Mouse (Mus musculus) naive thymus-derived CD4-positive, alpha-beta T cell, adult 2 months (primary cell): ENCODE results near the gene Mettl18.
"Not testable (repeated sequence)": the region's sequence is repeated elsewhere in the genome, so short reads cannot be mapped to it uniquely, and the experiment has no call there.

Experiments
- DNase-seq: peaks from one replicate; pipeline ENCODE4 v3.0.0-alpha.2; 2011; ENCODE audit warnings: low read depth

Gene Mettl18

DNA sequence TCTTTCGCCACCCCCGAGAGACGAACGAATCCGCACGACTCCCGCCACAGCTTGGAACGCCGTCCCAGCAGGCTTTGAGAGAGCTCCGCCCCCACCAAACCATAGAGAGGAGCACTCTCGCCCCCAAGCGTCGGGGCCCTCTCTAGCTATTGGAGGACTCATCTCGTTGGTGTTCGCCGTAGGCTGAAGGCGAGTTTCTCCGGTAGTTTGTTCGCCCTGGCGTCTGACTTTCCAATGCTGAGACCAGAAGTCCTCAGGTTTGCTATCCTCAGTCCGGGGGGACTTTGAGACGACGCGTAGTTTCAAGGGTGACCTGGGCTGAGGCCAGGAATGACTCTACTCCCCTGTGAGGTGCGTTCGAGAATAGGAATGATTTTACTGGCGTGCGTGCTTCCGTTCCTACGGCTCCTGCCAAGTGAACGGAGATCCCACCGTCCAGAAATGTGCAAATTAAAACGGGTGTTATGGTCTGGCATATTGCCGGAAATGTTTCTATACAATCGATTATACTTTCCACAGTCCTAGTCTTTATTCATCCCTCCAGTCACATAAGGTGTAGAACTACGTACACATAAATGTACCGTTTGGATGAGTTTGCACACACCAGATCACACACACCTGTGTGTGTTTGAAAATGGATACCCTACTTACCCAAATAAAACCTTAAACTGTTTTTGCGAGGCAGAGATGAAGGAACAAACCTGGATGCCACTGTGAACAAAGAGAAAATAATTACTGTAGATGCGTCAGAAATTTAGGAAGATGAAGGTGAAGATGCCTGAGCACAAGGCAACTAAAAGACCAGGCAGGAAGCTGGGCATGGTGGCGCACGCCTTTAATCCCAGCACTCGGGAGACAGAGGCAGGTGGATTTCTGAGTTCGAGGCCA lies at the start of gene Mettl18, which contains the start of gene BC055324:
TSS of gene Mettl18 (plus strand) at position 169 of the 888 bp plus-strand sequence.
TSS of gene BC055324 (minus strand) at position 76 of the 888 bp plus-strand sequence.
- peak; percentile 96 for DNase-seq

DNA sequence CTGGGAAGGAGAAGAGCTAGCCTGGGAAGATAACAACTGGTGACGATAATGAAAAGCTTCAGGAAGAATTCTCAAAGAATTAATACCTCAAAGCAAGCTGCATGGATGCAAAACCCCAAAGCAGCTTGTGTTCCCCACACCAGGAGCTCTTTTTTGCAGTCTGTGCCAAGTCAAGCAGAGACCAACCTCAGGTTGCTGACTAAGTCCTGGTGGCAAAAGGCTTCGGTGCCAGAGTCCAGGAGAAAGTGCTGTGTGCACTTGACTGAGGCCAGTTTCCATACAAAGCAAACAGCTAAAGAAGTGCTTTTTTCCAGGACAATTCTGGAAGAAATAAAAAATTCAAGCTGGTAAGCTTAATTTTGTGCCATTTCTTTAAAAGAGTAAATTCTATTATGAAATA lies 41.3 kb upstream of the Mettl18 start:
- DNase-seq, result no peak

DNA sequence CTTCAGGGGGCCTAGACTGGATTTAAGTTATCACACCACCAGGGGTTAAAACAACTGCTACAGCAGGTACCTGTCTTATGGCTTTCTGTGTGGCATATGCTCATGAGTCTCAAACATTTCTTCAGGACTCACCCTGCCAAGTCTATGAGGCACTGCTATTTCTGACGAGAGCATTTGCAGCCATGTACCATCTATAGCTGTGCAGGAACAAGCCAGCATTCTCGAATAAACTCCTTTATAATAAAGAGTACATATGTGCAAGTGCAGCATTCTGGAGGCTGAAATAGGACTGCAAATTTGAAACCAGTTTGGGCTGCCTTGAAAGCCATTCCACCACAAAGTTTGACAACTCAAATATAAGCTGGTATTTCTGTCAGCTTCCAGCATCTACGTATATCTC lies 36.7 kb upstream of the Mettl18 start:
- no peak for DNase-seq

DNA sequence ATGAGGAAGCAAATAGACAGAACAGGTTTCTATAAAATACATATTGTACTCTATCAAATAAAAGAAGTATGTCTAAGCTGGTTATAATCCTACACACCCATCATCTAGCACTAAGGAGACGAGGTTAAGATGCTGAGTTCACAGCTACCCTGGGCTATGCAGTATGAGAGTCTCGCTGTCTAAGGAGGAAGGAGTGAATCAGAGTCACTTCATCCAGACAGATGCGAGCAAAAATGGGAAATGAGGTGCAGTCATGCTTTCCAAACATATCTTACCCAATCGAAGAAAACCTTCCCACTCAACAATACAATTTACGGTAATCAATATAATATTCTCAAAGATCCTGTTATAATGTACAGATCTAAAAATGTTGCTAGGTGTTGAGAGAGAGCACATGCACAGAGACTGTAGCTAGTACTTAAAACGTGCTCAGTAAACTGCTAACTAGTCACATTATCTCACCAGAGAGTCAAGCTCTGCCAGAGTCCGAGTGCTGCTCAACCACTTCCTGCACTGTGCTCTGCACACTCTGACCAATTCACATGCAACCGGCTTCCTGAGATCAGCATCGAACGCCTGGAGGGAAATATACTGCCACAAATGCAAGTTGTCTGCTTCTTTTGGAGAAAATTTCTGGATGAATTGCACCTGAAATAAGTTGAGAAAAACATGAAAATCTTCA lies 30.5 kb upstream of the Mettl18 start:
- no peak for DNase-seq

DNA sequence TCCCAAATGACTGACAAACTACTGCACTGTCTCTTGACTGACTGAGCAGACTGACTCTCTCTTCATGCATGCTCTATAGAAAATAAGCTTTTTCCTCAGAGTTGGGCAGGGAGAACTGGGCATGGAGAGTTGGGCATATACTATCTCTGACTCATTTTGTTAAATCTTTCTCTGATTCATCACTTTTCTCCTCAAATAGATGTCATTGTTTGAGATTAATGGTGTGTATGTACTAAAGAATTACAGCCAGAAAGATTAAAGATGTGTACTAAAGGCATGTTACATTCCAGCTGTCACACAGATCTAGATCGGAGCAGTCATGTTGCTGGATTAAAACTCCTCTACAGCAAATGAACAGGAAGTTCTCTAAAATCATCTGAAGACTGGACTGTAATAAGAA lies 20.2 kb upstream of the Mettl18 start:
- DNase-seq, result no peak

DNA sequence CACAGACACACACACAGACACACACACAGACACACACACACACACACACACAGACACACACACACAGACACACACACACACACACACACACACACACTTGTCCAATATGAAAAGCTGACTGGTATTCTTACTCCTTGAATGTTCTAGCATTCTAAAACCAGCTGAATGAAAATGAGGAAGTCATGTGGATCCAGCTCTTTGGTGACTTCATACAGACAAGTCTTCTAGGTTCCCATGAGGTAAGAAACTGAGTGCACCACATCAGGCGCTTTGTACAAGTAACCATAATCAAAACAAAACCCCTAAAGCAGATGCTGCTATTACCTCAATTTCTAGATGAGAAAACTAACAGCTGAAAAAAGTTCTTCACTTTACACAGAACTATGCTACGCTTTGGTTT lies 19.6 kb upstream of the Mettl18 start:
- DNase-seq, result no peak

DNA sequence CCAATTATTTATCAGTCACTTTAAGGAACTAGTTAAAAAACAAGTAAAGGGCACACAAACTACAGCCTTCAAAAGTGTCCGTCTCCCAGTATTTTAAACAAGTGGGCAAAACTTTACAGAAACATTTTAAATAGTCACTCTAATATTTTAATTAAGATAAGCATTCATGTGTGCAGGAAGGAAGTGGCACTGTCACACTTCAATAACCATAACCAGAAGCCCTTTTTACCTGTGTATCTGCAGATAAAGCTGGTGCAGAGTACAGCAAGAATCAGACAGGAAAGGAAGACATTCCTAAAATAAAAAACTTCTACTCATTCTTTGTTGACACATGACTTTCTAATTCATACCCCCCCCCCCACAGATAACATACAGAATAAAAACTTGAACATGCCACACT lies 18.2 kb upstream of the Mettl18 start:
- no peak for DNase-seq

DNA sequence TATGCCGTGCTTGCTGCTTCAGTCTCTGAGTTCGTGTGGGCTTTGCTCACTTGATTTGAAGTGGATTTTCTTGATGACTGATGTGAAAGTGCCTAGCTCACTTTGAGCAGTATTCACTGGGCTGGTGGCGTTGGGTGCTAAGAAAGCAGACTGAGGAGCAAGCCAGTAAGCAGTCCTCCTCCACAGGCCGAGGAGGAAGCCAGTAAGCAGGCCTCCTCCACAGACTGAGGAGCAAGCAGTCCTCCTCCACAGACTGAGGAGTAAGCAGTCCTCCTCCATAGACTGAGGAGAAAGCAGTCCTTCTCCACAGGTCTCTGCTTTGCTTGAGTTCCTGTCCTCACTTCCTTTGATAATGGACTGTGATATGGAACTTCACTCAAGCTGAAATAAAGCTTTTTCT lies 2.3 kb upstream of the Mettl18 start:
- no peak for DNase-seq

DNA sequence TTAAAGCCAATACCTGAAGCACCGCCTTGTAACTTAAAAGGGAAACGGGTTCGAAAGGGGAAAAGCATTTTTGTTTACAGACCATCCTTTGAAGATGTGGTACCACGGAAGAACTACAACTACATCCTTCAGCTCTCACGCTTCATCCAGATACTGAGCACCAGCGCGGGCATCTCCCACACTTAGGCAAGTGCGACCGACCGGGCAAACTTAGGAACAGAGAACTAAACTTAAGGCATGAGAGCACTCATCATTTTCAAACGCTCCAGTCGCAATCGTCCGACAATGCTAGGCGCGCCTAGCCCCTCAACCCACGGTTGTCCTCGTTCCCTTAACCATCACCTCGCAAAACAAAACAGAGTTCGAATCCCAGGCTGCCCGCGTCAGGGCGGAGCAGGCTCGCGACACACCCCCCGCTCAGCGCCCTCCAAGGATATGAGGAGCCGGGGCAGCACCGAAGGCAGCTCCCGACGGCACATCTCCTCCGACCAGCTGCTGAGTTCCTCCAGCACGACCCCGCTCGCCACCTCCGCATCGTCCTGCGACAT lies 442 bp upstream of the Mettl18 start:
- DNase-seq, result no peak

DNA sequence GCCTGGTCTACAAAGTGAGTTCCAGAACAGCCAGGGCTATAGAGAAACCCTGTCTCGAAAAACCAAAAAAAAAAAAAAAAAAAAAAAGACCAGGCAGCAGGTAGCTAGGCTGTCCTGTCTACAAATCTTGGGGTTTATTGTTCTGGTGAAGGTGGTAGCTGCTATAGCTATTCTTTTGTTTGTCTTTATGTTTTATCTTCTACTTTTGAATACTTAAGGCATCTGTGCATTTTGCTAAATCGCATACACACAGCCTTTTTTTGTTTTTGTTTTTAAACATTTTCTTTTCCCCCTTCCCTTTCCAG lies 872 bp downstream of the Mettl18 start:
- DNase-seq, result no peak

DNA sequence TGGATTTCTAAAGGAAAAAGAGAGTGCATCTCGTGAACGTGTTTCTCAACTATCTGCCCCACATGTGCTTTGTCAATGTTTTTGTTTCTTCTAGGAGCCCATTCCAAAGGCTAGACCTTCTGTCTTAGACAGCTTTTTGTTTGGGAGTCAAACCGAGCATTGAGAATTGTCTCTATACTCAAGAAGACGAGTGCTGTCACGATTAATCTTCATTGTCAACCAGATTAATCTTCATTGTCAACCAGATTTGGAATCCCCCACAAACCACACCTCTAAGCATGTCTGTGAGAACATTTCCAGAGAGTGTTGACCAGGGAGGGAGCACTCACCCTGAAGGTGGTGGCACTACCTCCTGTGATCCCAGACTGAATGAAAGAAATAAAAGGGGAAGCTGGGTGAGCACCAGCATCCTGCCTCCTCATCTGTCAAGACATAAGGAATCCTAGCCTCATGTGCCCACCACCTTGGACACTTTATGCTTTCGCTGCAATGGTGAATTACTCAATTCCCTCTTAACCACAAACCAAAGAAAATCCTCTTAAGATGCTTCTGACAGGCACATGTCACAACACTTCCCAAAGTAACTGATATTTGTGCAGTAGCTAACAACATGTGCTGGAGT lies 7.3 kb downstream of the Mettl18 start:
- DNase-seq, result no peak

DNA sequence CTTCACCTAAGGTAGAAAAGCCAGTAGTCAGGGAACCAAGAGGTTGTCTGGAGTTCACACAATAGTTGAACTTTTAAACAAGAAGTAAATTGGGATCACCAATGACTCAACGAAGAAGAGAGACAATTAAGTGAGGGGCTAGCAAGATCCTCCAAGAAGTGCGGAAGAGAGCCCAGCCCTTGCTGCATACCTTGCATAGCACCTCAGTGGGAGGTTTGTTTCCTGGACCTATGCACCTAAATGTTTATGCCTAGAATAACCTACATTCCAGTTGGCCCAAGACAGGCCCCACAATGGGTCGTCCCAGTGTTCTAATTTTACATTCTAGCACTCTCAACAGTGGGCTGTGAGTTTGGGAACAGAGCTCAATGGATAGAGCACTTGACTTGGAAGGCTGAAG lies 9.6 kb downstream of the Mettl18 start:
- DNase-seq, result no peak

DNA sequence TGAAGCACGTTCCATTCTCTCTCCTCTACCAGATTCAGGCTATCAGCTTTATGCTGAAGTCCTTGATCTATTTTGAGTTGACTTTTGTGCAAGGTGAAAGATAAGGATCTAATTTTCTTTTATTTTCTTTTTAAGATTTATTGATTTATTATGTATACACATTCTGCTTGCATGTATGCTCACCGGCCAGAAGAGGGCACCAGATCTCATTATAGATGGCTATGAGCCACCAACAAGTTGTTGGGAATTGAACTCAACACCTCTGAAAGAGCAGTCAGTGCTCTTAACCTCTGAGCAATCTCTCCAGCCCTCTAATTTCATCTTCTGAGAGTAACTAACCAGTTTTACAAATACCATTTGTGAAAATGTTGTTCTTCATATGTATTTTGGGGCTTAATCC lies 14.5 kb downstream of the Mettl18 start:
- peak; percentile 77 for DNase-seq

DNA sequence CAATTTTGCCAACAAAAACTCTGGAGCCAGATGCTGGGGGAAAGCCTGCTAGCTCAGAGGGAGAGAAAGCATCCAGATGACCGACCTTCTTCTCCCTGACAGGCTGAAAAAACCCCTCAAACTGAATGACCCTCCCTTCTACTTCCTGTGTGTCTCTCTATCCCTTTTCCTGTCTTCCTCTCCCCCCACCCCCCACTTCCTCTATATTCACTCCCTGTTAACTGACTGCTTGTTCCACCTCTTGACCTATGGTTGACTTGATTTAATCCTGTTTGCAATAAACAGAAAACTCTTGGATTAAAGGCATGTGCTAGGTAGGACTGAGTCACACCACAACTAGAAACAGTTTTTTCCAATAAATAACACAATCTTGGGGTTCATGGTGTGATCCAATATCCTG lies 19.9 kb downstream of the Mettl18 start:
- DNase-seq, result no peak

DNA sequence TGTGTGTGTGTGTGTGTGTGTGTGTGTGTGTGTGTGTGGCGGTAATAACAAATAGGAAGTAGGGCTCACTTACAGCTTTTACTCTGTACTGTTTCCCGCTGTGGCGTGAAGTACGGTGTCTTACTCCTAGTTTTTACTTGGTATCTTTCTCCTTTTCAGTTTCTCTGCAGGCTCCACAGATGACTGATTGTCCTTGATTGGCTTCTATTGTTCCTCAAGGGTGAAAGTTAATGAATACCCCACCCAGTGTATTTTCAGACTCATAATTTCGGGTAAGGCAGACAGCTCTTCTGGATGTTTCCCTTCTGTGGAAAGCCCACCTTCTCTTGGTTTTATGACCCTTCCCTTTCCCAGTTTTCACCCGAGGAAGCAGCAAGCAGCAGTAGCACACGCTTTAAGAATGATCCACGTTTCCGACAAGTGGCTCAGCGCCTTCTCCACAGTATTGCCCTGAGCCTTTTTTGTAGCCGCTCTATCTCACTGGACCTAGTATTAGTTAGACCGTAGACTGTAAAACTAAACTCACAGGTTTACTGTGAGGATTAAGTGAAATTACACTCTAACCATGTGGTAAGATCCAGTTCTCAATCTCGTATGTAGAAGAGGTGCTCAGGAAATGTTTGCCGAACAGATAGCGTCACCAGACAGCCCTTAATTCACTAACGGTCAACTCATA lies 23.7 kb downstream of the Mettl18 start:
- no peak for DNase-seq

DNA sequence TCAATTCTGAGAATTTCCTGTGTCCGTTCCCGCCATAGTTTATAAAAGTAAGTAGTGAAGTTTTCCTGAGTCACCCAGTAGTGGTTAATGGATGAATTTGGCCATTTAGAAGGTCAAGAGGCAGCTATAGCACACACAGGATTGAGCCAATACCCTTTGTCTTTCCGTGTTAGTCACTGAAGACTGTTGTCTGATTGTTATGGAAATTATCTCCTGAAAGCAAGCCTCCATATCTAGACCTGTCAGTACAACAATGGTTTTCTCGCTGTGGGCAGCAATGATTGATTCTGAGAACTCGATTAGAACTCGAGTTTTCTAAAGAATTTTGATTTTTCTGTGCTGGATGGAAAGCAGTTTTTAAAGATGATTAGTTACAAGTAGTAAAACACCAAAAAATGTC lies 25.1 kb downstream of the Mettl18 start:
- DNase-seq, result no peak

DNA sequence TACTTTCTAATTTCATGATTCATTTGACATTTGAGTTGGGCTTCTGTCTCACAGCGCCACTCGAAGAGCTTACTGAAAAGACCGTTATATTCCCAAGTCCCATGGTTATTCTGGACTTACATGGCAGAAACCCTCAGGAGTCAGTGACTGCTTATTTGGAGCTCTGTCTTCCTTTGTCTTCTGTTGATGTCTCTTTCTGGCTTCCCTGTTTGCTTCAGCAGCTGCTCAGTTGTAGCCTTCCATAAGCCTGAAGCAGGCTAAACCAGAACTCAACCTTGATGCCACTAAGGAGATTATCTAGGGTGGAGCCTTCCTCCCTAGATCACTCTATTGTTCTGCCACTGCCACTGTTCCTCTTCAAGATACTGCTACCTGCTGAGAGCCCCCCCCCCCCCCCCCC lies 26.1 kb downstream of the Mettl18 start:
- not testable (repeated sequence) for DNase-seq

DNA sequence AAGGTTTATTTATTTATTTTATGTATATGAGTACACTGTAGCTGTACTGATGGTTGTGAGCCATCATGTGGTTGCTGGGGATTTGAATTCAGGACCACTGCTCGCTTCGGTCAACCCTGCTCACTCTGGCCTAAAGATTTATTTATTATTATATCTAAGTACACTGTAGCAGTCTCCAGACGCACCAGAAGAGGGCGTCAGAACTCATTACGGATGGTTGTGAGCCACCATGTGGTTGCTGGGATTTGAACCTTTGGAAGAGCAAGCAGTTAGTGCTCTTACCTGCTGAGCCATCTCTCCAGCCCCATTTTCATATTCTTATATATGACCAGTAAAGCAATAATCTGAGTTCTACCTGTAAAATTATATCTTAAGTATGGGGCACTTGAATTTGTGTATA lies 27.4 kb downstream of the Mettl18 start:
- DNase-seq, result not testable (repeated sequence)

DNA sequence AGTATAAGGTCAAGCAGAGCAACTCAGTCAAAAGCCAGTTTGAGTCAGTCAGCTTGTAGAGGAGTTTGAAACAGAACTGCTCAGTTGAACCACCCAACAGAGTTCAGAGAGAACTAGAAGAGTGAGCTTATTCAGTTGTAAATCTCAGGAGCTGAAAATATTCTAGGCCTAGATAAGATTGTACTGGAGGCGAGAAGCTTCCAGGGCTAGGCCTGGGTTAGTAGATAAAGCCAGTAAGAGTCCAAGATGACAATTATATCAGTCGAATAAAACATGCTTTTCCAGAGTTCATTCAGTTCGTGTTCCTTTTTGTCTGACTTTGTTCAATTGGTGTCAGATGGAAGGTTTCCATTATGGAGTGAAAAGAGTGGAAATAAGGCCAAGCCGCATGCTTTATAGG lies 31.0 kb downstream of the Mettl18 start:
- DNase-seq, result no peak

DNA sequence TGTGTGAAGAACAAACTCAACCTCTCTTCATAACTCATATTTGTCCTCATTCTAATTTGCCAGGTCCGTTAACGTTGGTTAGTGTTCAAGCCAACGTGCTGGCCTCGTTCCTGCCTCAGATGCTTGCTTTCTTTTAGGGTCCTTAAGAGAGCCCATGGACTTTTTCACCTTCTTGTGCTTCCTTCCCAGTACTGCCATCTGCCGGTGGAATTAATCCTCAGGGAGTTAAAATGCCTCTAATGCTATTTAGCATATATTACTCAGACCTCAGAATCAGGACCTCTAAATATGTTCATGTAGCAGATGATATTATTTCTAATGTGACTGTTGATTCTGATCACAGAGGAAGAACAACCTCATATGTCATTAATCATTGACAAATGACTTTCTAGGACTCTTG lies 32.7 kb downstream of the Mettl18 start:
- peak; percentile 10 for DNase-seq

DNA sequence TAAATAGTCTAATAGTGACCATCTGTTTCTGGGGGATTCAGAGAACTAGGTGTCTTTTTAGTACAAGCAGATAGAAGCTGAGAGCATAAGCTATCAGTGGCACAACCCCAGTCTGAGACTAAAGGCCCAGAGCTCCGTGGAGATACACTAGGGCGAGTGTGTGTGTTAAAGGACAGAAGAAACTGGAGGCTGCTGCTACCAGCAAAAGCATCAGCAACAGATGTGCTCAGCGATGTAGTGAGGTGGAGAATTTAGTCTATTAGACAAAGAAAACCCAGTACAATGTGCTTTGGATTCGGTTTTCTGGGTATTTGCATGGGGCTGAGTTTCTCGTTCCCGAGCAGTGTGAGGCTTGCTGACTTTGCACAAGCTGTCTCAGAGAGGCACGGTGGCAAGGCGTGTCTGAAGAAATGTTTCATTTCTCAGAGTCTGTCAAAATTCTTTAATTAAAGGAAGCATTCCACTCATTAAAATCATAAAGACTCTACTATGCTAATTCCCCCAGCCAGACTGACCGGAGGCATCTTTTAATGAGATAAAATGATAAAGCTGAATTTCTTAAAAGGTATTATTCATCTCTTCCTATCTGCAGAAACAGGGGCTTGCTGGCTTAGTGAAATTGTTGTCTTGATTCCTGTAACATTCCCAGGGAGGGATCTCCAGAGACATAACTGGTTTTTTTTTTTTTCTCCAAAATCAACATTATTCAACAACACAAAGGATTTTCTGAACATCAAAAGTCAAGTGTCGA lies 45.9 kb downstream of the Mettl18 start:
- DNase-seq, result no peak

DNA sequence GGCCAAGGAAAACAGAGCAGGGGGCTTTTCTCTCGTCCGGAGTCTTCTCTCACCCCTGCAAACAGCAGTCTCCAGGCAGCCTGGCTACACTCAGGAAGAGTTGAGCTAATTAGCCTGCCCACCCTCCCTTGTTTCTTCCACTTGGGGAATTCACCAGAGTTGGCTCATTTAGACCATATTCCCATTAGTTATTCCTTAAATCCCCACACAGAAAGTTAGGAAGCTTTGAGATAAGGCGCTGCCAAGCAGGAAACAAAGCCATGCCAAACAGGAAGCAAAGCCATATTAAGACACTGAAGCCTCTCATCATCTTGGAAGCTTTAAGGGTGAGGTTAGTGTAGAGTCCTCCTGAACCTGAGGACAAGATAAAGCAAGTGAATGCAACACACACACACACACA lies 48.9 kb downstream of the Mettl18 start:
- no peak for DNase-seq
